Mouse (Mus musculus) embryonic fibroblast, embryonic 13.5 days (primary cell): ENCODE data around the gene Park7.

Experiments used
- CTCF ChIP-seq: IDR thresholded peaks from 2 replicates; pipeline ENCODE4 v1.5.1; 2011; ENCODE audit warnings: mild to moderate bottlenecking, control low read depth, low read length, moderate library complexity, borderline replicate concordance; ENCODE audit not compliant: insufficient read depth
- POLR2A ChIP-seq: IDR thresholded peaks from 2 replicates; pipeline ENCODE4 v1.6.1; 2011; ENCODE audit warnings: low read depth, mild to moderate bottlenecking, control low read depth, low read length, moderate library complexity

DNA sequence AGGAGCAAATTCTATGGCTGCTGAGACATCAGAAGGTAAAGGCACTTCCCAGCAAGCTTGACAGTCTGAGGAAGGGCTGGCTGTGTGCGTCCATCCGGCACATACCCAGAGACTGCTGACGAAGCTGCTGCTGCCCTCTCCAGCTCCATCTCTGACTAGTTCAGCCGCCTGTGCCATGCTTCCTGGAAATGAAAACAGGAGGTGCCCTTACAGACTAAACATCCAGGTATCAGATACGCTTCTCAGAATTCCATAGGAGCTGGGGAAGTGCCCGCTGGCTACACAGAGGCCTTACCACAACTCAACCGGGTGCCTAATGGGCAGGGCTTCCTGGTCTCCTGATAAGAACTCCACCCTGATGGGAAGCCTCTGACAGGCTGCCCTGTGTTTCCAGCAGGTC lies 44.3 kb upstream of the Park7 start:
- no peak for TF ChIP-seq CTCF
- TF ChIP-seq POLR2A: no peak
